Mouse (Mus musculus): ENCODE results near the gene Nucks1. TPM values are rescaled to one million over a fixed set of nuclear protein-coding genes. Genes with fewer than 3 reads are reported as not detected.

Gene Nucks1
- polyA plus RNA-seq, 1 experiment from 2014 or later = 41.6 TPM

- Histone ChIP-seq H3K36me3 (no peaks in the 10 kb centered on the region), H3K4me3 (no peak overlapping the region), H3K27me3 (peaks cover 18% of the 10 kb centered on the region), H3K9me3 (replicated peaks) (no peaks in the 10 kb centered on the region), H3K4me1 (replicated peaks) (0 out of 2 replicates have a peak, but pooled peaks cover 4% of the 10 kb centered on the region), H3K4me2 (no peak overlapping the region), H3K9ac (no peak overlapping the region), H3K27ac (no peak overlapping the region)
- no peak for ATAC-seq (replicated peaks; ENCODE audit: insufficient number of reproducible peaks, insufficient read depth, low FRiP score, low read depth)
- 20% methylated on average over 3 of the region's 3 CpGs for WGBS
Observed at GRCm38 (mm10) chr1:131955131-131955757, 44.9 kb downstream of the Nucks1 start.

GRCm38 (mm10) chr1:131957416-131957815, 47.1 kb downstream of the Nucks1 start:
- no peak for ATAC-seq (replicated peaks; ENCODE audit: insufficient number of reproducible peaks, insufficient read depth, low FRiP score, low read depth)
- no peak overlapping the region for H3K9ac ChIP-seq
- no peak overlapping the region for H3K4me2 ChIP-seq
- WGBS = 69% methylated on average over 5 of the region's 5 CpGs
- H3K4me1 ChIP-seq (replicated peaks) = peaks cover 6% of the 10 kb centered on the region; the same call in 1 of the 2 replicates
- H3K27ac ChIP-seq = no peak overlapping the region
- H3K4me3 ChIP-seq = no peak overlapping the region
- H3K9me3 ChIP-seq (replicated peaks) = no peaks in the 10 kb centered on the region
- H3K36me3 ChIP-seq = no peaks in the 10 kb centered on the region
- peaks cover 39% of the 10 kb centered on the region for H3K27me3 ChIP-seq

GRCm38 (mm10) chr1:131961004-131961403, 50.7 kb downstream of the Nucks1 start:
- peaks cover 64% of the 10 kb centered on the region for H3K27me3 ChIP-seq
- H3K27ac ChIP-seq = no peak overlapping the region
- no peak overlapping the region for H3K9ac ChIP-seq
- no peaks in the 10 kb centered on the region for H3K36me3 ChIP-seq
- ATAC-seq (replicated peaks; ENCODE audit: insufficient number of reproducible peaks, insufficient read depth, low FRiP score, low read depth) = no peak
- WGBS = 52% methylated on average over 2 of the region's 2 CpGs
- peaks cover 23% of the 10 kb centered on the region for H3K4me1 ChIP-seq (replicated peaks)
- H3K9me3 ChIP-seq (replicated peaks) = no peaks in the 10 kb centered on the region
- H3K4me2 ChIP-seq = no peak overlapping the region
- H3K4me3 ChIP-seq = no peak overlapping the region

- peak within 1 kb of the TSS; percentile 16 for H3K27ac ChIP-seq
- WGBS = 0% methylated on average over 33 of the region's 35 CpGs
Observed at GRCm38 (mm10) chr1:131962606-131963084, 52.3 kb downstream of the Nucks1 start, which contains the start of gene Slc45a3. Slc45a3 (plus strand) TSS chr1:131962967.

GRCm38 (mm10) chr1:131963085-131963951, 53.0 kb downstream of the Nucks1 start:
- under 1% methylated on average over 73 of the region's 76 CpGs for WGBS
- peaks cover 69% of the 10 kb centered on the region for H3K27me3 ChIP-seq
- peak overlapping the region; percentile 16 for H3K27ac ChIP-seq

More at GRCm38 (mm10) chr1:131962606-131963084, 52.3 kb downstream of the Nucks1 start, which contains the start of gene Slc45a3:
- Histone ChIP-seq H3K4me2 (peak within 1 kb of the TSS; percentile 100), H3K36me3 (no peaks in the 10 kb centered on the region), H3K9ac (peak within 1 kb of the TSS; percentile 68), H3K9me3 (replicated peaks) (no peaks in the 10 kb centered on the region), H3K27me3 (peaks cover 70% of the 10 kb centered on the region), H3K4me1 (replicated peaks) (peaks cover 23% of the 10 kb centered on the region), H3K4me3 (peak within 1 kb of the TSS; percentile 79)
- ATAC-seq (replicated peaks; ENCODE audit: insufficient number of reproducible peaks, insufficient read depth, low FRiP score, low read depth) = peak; percentile 56

GRCm38 (mm10) chr1:131964100-131964499, 53.8 kb downstream of the Nucks1 start:
- H3K27ac ChIP-seq = no peak overlapping the region
- H3K9me3 ChIP-seq (replicated peaks) = no peaks in the 10 kb centered on the region
- peak overlapping the region; percentile 100 for H3K4me2 ChIP-seq
- ATAC-seq (replicated peaks; ENCODE audit: insufficient number of reproducible peaks, insufficient read depth, low FRiP score, low read depth) = no peak
- WGBS = 26% methylated on average over 5 of the region's 5 CpGs
- peaks cover 72% of the 10 kb centered on the region for H3K27me3 ChIP-seq
- H3K36me3 ChIP-seq = no peaks in the 10 kb centered on the region
- H3K9ac ChIP-seq = no peak overlapping the region
- peaks cover 23% of the 10 kb centered on the region for H3K4me1 ChIP-seq (replicated peaks)
- peak overlapping the region; percentile 79 for H3K4me3 ChIP-seq

More at GRCm38 (mm10) chr1:131963085-131963951, 53.0 kb downstream of the Nucks1 start:
- H3K4me2 ChIP-seq = peak overlapping the region; percentile 100
- peak; percentile 71 for ATAC-seq (replicated peaks; ENCODE audit: insufficient number of reproducible peaks, insufficient read depth, low FRiP score, low read depth)
- H3K36me3 ChIP-seq = no peaks in the 10 kb centered on the region
- H3K4me3 ChIP-seq = peak overlapping the region; percentile 79
- H3K4me1 ChIP-seq (replicated peaks) = peaks cover 23% of the 10 kb centered on the region
- peak overlapping the region; percentile 68 for H3K9ac ChIP-seq
- H3K9me3 ChIP-seq (replicated peaks) = no peaks in the 10 kb centered on the region

- Histone ChIP-seq H3K36me3 (no peaks in the 10 kb centered on the region), H3K27me3 (peaks cover 74% of the 10 kb centered on the region), H3K27ac (no peak overlapping the region), H3K4me3 (peak overlapping the region; percentile 79; the same call in 1 of the 2 replicates), H3K9ac (no peak overlapping the region), H3K4me1 (replicated peaks) (peaks cover 23% of the 10 kb centered on the region), H3K9me3 (replicated peaks) (no peaks in the 10 kb centered on the region), H3K4me2 (peak overlapping the region; percentile 100)
- no peak for ATAC-seq (replicated peaks; ENCODE audit: insufficient number of reproducible peaks, insufficient read depth, low FRiP score, low read depth)
- WGBS = 78% methylated on average over 7 of the region's 7 CpGs
Observed at GRCm38 (mm10) chr1:131964580-131964979, 54.2 kb downstream of the Nucks1 start.

- Histone ChIP-seq H3K9ac (no peak overlapping the region), H3K4me1 (replicated peaks) (peaks cover 27% of the 10 kb centered on the region), H3K4me3 (no peak overlapping the region), H3K4me2 (0 out of 2 replicates have a peak overlapping the region, but pooled peaks have one; percentile 7), H3K9me3 (replicated peaks) (no peaks in the 10 kb centered on the region), H3K27me3 (peaks cover 68% of the 10 kb centered on the region), H3K27ac (no peak overlapping the region), H3K36me3 (no peaks in the 10 kb centered on the region)
- 44% methylated on average over 5 of the region's 5 CpGs for WGBS
- no peak for ATAC-seq (replicated peaks; ENCODE audit: insufficient number of reproducible peaks, insufficient read depth, low FRiP score, low read depth)
Observed at GRCm38 (mm10) chr1:131965818-131966217, 55.5 kb downstream of the Nucks1 start.

- Histone ChIP-seq H3K36me3 (no peaks in the 10 kb centered on the region), H3K4me1 (replicated peaks) (peaks cover 41% of the 10 kb centered on the region), H3K27me3 (peaks cover 61% of the 10 kb centered on the region), H3K27ac (no peak overlapping the region), H3K4me2 (no peak overlapping the region), H3K9ac (no peak overlapping the region), H3K4me3 (no peak overlapping the region), H3K9me3 (replicated peaks) (no peaks in the 10 kb centered on the region)
- WGBS = 65% methylated on average over 7 of the region's 7 CpGs
- ATAC-seq (replicated peaks; ENCODE audit: insufficient number of reproducible peaks, insufficient read depth, low FRiP score, low read depth) = no peak
Observed at GRCm38 (mm10) chr1:131967336-131967735, 57.0 kb downstream of the Nucks1 start.

- no peak overlapping the region for H3K4me3 ChIP-seq
- H3K9me3 ChIP-seq (replicated peaks) = no peaks in the 10 kb centered on the region
- 42% methylated on average over 3 of the region's 3 CpGs for WGBS
- no peak overlapping the region for H3K27ac ChIP-seq
- H3K27me3 ChIP-seq = peaks cover 52% of the 10 kb centered on the region
- no peak overlapping the region for H3K4me2 ChIP-seq
- no peaks in the 10 kb centered on the region for H3K36me3 ChIP-seq
- no peak overlapping the region for H3K9ac ChIP-seq
- ATAC-seq (replicated peaks; ENCODE audit: insufficient number of reproducible peaks, insufficient read depth, low FRiP score, low read depth) = no peak
- peaks cover 33% of the 10 kb centered on the region for H3K4me1 ChIP-seq (replicated peaks)
Observed at GRCm38 (mm10) chr1:131968556-131968955, 58.2 kb downstream of the Nucks1 start.

GRCm38 (mm10) chr1:131968983-131969382, 58.6 kb downstream of the Nucks1 start:
- no peaks in the 10 kb centered on the region for H3K9me3 ChIP-seq (replicated peaks)
- peaks cover 50% of the 10 kb centered on the region for H3K27me3 ChIP-seq
- 72% methylated on average over 6 of the region's 6 CpGs for WGBS
- no peak overlapping the region for H3K4me2 ChIP-seq
- H3K36me3 ChIP-seq = no peaks in the 10 kb centered on the region
- peaks cover 30% of the 10 kb centered on the region for H3K4me1 ChIP-seq (replicated peaks)
- no peak overlapping the region for H3K4me3 ChIP-seq
- no peak overlapping the region for H3K27ac ChIP-seq
- no peak for ATAC-seq (replicated peaks; ENCODE audit: insufficient number of reproducible peaks, insufficient read depth, low FRiP score, low read depth)
- no peak overlapping the region for H3K9ac ChIP-seq

All from heart, embryonic 15.5 days (tissue).